Comparison of ENCODE assay signal across 8 mouse cellular contexts in the genomic region with DNA sequence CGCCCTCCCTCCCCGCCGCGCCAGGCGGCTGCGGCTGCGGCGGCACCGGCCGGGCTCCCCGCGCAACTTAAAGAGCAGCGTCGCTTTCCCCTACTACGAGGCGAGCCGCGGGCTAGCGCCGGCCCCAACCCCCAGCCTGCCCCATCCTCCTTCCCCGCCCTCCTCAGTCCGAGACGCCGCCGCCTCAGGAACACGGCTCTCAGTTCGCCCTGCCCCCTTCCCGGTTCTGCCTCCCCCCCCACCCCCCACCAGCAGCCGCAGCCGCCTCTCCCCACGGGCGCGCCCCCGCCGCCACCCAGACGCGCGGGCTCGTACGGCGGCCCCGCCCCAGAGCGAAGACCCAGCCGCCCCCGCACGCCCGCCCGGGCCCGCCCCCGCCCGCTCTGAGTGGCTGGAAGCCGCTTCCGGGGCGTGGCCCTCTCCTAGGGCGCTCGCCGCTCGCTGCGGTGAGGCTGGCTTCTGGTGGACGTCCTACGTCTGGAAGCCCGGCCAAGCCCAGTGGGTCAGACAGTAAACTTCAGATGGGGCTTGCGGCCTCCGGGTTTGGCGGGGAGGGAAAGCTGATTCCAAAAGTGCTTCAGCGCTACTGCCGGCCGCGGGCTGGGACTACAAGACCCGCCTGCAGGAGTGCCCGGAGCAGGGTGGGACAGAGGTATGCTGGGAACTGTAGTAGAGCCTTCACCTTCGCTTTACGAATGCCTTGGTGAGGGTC. TPM values are rescaled to one million over a fixed set of nuclear protein-coding genes. Genes with fewer than 3 reads are reported as not detected.
A peak's percentile ranks its signal among the peaks of the same experiment; 100 is the strongest.
DNase-seq lines count a peak whose midpoint lies in the region; ATAC-seq lines count a peak whose summit lies in the region.

A gene (minus strand): TSS at position 92 of the 712 bp plus-strand sequence.

- H3K4me2 ChIP-seq in hindbrain, embryonic 12.5 days (replicated peaks), result peak within 1 kb of the TSS; percentile 67

- peak within 1 kb of the TSS; percentile 98 for H3K4me3 ChIP-seq in hindbrain, embryonic 12.5 days

- H3K27ac ChIP-seq in hindbrain, embryonic 12.5 days, result peak within 1 kb of the TSS; percentile 100

- H3K4me1 ChIP-seq in hindbrain, embryonic 12.5 days, result peaks cover 11% of the 10 kb centered on the region

- ATAC-seq in hindbrain, embryonic 12.5 days (ENCODE audit: low FRiP score), result peak; percentile 96

- no peaks in the 10 kb centered on the region for H3K27me3 ChIP-seq in hindbrain, embryonic 12.5 days

- WGBS in hindbrain, embryonic 12.5 days, result under 1% methylated on average over 55 of the region's 73 CpGs

- H3K9me3 ChIP-seq in hindbrain, embryonic 12.5 days (replicated peaks), result no peaks in the 10 kb centered on the region

- H3K36me3 ChIP-seq in hindbrain, embryonic 12.5 days, result no peaks in the 10 kb centered on the region

- peak within 1 kb of the TSS; percentile 98 for H3K9ac ChIP-seq in hindbrain, embryonic 12.5 days

- peak; percentile 99 for DNase-seq in Muller cell, postnatal 12 days (ENCODE audit: inconsistent ontology term)
- peak; percentile 97 for DNase-seq in cerebellum, adult 9-11 months
- DNase-seq in frontal cortex, postnatal 10 days (ENCODE audit: low spot score in 2 of 2), result peak; percentile 93 to 94
- DNase-seq in layer of hippocampus, postnatal 14 days (ENCODE audit: low spot score in 2 of 2), result peak; percentile 95 to 96
- DNase-seq in lung, postnatal 14 days, result peak; percentile 97
- peak; percentile 75 for DNase-seq in retina, adult 2 months (ENCODE audit: low read depth, low spot score)
- peak; percentile 94 to 96 for DNase-seq in thymus, postnatal 36 days

RNA-seq across cellular contexts. Expression of the gene that starts here (rescaled TPM):
- 25.5 and 30.1 TPM in 2 replicates for polyA plus RNA-seq in hindbrain, embryonic 12.5 days (2016; fragmentation: Nextera tagmentation; extraction: Ambion mirVana)
- 10 to 100 TPM; 40.9 to 46.6 TPM for total RNA-seq in layer of hippocampus, postnatal 14 days (2021)

Comparison
In these comparisons a context has a peak if more than half of its experiments do, and no peak if none do; other contexts are left out.
1. Peak in every context shown above with its lines: DNase-seq, ATAC-seq, H3K4me3 ChIP-seq and H3K27ac ChIP-seq.